In genomic region chr3:151430106-151430505, GRCm38 (mm10) we compare ENCODE assay signal across 23 mouse cellular contexts. TPM values are rescaled to one million over a fixed set of nuclear protein-coding genes. Genes with fewer than 3 reads are reported as not detected.
A peak's percentile ranks its signal among the peaks of the same experiment; 100 is the strongest.
DNase-seq lines count a peak whose midpoint lies in the region; ATAC-seq lines count a peak whose summit lies in the region.
"Had no signal": no experiment of that assay in that cellular context is flagged by ENCODE, and none has a peak within 500 bp of the region (broad histone marks: within the 10 kb centered on the region; RNA-seq: fewer than 3 reads in every experiment).

No protein-coding gene starts in this region.

- DNase-seq in 3T3-L1 (ENCODE audit: low read depth, low spot score) (peak; percentile 10), liver (no peak)
- DNase-seq in heart, adult 9 months (ENCODE audit: low spot score in 2 of 2) = no peak
- DNase-seq in layer of hippocampus, adult 18-20 months (ENCODE audit: low spot score in 2 of 2) = no peak
- DNase-seq in right cerebral cortex, adult 2 months (ENCODE audit: low spot score in 2 of 2) = no peak
- DNase-seq: adrenal gland, adult 2 months; adrenal gland, adult 8-10 months; adrenal gland, postnatal 10 days; adrenal gland, postnatal 14 days; adrenal gland, postnatal 25 days; adrenal gland, postnatal 36 days; B cell, adult 2 months; cerebellum, adult 11 months; cerebellum, adult 11-12 months; cerebellum, adult 18-20 months had no signal

- peak; percentile 77 for ATAC-seq in granulocyte monocyte progenitor cell, adult 5-6 weeks (replicated peaks; ENCODE audit: poor library complexity, severe bottlenecking)
- peak; percentile 90 for ATAC-seq in megakaryocyte, adult 5-6 weeks (ENCODE audit: poor library complexity, severe bottlenecking)
- ATAC-seq in megakaryocyte progenitor cell, adult 5-6 weeks (replicated peaks; ENCODE audit: poor library complexity) = peak; percentile 74
- ATAC-seq: activated CD4-positive, CD25-positive, alpha-beta regulatory T cell, adult 4 months; CD4-positive, CD25-positive, alpha-beta regulatory T cell, adult 4 months; Patski had no signal

RNA-seq across cellular contexts. Expression of gene Adgrl4, which starts 7.6 kb away (rescaled TPM):
- total RNA-seq in granulocyte monocyte progenitor cell, adult 5-6 weeks (2014; fragmentation: Nextera tagmentation) = 95.8 and 112 TPM in 2 replicates
- 132 and 143 TPM in 2 replicates for total RNA-seq in granulocyte monocyte progenitor cell, adult 5-6 weeks (2017)
- 14.7 and 20.0 TPM in 2 replicates for total RNA-seq in megakaryocyte, adult 5-6 weeks (2015)
- total RNA-seq in megakaryocyte, adult 5-6 weeks (2017) = 6.6 and 8.6 TPM in 2 replicates
- total RNA-seq in megakaryocyte progenitor cell, adult 5-6 weeks (2015) = 169 and 236 TPM in 2 replicates
- total RNA-seq in megakaryocyte progenitor cell, adult 5-6 weeks (2017) = 133 and 193 TPM in 2 replicates
- 10 to 100 TPM; 23.9 to 24.1 TPM for total RNA-seq in layer of hippocampus, adult 18-20 months (2021)
- total RNA-seq: CH12.LX, MEL had no signal
